Mouse (Mus musculus) frontal cortex, adult 2 months (tissue): ENCODE measurements around the gene Srebf2. TPM values are rescaled to one million over a fixed set of nuclear protein-coding genes. Genes with fewer than 3 reads are reported as not detected.

Experiments
- DNase-seq, 2 experiments: peaks; one replicate each; pipeline ENCODE4 v3.0.0; 2022; ENCODE audit warnings: low spot score in 1 of 2; ENCODE audit errors: extremely low spot score in 1 of 2
- polyA plus RNA-seq: library from polyadenylated mRNA; depleted of rRNA; stranded (reverse); fragments of >200 nt; gene quantifications from 2 replicates; pipeline ENCODE4 v1.2.3, GENCODE M21; 2012

The Srebf2 gene
- polyA plus RNA-seq, 1 experiment = 142 TPM

GRCm38 (mm10) chr15:82177743-82178290, 30.8 kb downstream of the Srebf2 start:
- no peak for DNase-seq

GRCm38 (mm10) chr15:82181131-82181530, 34.1 kb downstream of the Srebf2 start:
- no peak for DNase-seq

DNA sequence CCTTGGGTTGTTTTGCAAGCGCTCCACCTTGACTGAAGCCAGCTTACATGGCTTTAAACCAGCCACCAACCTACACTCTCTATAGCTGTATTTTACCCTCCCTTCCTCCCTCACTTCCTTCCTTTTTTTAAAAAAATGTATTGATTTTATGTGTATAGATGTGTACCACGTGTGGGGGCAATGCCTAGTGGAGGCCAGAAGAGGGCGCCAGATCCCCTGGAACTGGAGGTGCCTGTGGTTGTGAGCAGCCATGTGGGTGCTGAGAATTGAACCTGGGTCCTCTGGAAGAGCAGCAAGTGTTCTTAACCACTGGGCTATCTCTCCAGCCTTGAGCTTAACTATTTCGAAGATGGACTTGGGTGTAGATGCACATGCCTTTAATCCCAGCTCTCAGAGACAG, 35.3 kb downstream of the Srebf2 start:
- DNase-seq = no peak

GRCm38 (mm10) chr15:82183596-82183995, 36.6 kb downstream of the Srebf2 start:
- no peak for DNase-seq

- DNase-seq = no peak
These were observed 37.2 kb downstream of the Srebf2 start for GRCm38 (mm10) chr15:82184183-82184582.

DNA sequence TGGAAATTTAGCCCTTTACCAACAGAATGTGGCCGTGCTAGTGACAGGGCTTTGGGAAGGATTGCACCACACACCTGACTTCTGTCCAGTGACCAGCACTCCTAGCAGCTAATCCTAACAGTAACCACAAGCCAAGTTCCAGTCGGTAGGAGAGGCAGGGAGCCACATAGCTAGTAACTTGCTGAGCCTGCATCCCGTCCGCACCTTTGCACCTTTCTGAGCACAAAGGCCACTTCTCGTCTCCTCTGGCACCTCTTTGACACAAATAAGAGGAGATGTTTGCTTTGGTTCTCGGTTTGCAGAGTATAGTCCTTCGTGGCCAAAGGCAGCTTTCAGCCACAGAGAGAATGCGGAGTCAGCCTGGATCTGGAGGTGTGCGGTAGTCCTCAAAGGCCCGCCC, 37.7 kb downstream of the Srebf2 start:
- no peak for DNase-seq

DNA sequence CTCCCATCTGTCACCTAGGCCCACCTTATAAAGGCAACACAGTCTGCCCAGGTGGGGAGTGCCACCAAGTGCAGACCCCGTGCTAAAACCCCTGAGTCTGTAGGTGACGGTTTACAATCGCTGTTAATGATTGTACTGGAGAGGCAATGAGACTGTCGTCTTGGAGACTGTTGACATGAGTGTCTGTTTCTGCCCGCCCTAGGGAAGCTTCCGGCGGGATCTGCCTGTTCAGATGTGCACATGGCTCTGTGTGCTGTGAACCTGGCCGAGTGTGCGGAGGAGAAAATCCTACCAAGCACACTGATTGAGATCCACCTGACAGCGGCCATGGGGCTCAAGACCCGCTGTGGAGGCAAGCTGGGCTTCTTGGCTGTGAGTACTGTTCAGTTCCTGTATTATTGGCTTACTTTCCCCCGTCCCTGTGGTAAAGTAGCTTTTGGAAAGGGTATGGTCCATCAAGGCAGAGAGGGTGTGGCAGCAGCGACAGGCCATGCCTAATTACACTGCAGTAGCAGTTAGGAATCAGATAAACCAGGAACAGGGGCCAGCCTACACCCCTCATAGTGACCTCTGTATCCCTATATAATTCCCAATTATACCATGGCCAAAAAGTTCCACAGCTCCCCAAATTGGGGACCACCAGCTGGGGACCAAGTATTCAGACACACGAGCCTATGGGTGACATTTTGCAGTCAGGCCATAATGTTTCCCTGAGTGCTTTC, 38.2 kb downstream of the Srebf2 start:
- DNase-seq = no peak

GRCm38 (mm10) chr15:82186131-82186530, 39.1 kb downstream of the Srebf2 start:
- DNase-seq = no peak

GRCm38 (mm10) chr15:82186931-82187330, 40.0 kb downstream of the Srebf2 start:
- DNase-seq = no peak

GRCm38 (mm10) chr15:82187401-82187800, 40.4 kb downstream of the Srebf2 start:
- no peak for DNase-seq

- no peak for DNase-seq
These were observed 40.9 kb downstream of the Srebf2 start for GRCm38 (mm10) chr15:82187924-82188323.

DNA sequence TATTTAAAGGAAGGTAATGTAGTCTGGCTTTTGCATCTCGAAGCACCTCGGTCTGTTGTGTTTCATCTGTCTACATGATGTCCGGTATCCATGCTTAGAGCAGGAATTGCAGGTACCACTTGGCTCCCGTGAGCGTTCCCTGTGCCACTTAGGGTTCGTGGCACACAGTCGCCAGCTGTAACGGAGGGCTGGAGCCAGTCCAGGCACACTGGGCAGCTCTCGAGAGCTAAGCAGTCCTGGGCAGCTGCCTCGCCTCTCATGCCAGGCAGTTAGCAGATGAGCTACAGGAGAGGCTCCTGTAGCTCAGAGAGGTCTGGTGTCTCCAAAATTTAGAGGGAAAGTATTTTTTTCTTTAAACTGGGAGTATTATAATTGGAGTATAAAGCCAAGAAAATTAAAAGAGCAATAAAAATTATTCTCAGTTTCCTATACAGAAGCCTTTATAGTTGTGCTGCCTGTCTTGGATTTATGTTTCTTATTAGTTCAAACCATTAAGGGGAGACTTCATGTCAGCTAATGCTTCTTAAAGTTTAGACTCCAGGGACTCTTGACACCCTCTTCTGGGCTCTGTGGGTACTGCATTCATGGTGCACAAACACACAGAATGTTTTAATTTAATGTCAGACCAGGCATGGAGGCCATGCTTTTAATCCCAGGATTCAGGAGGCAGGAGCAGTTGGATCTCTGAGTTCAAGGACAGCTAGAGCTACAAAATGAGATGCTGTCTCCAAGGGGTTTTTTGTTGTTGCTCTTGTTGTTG, 41.7 kb downstream of the Srebf2 start:
- DNase-seq = peak in 1 of 2 experiments; percentile 51

DNA sequence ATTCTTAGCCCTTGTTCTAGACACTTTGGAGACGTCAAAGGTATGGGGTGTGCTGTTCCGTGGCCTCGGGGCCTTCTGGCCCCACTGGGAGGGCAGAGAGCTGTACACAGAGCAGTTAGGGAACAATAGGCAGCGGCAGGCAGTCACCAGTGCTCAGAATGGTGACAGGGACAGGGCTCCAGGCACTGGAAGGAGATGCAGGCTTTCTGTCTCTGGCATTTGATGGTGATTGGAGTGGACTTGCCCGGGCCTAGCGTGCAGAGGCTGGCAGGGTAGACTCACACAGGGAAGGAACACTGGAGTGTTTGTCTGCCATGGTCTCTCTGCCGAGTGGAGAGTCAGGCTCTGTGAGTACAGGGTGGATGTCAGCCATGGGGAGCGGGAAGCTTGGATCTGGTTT, 45.6 kb downstream of the Srebf2 start:
- no peak for DNase-seq

DNA sequence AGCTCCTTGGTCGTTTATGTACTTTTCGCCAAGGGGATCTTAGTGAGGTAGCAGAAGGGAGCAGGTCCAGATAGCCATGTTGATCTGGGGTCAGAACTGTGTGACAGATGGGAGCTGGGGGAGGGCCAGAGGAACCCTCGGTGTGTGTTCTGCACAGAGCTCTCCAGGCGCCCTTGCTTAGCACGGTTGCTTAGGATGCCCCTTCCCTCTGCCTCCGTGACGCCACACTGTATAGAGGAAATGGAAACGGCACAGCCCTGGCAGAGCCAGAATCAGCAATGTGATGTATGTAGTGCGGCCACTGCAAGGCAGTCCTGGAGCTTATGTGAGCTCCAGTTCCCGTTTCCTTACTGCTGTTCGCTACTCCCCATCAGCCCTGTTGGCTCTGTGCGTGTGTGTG, 49.3 kb downstream of the Srebf2 start:
- no peak for DNase-seq

DNA sequence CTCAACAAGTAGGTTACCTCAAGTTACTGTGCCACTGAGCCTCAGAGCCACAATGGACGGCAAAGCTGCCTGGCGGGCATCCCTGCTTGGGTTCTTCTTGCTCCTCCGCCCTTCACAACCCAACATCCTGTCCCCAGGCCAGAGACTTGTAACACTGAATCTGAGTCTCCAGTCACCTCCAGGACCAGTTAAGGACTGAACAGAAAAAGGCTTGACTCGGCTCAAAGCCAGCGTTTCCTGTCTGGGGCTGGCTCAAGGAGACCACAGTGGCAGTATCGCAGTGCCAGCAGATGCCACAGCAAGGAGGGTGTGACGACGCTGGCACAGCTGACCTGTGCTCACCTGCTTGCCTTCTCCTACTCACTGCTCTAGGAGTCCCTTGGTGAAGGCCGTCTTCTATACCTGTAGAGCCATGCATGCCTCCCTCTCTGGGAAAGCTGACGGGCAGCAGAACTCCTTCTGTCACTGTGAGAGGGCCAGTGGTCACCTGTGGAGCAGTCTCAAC, 50.3 kb downstream of the Srebf2 start:
- DNase-seq = no peak

- DNase-seq = no peak
These were observed 51.0 kb downstream of the Srebf2 start for GRCm38 (mm10) chr15:82197937-82198336.

DNA sequence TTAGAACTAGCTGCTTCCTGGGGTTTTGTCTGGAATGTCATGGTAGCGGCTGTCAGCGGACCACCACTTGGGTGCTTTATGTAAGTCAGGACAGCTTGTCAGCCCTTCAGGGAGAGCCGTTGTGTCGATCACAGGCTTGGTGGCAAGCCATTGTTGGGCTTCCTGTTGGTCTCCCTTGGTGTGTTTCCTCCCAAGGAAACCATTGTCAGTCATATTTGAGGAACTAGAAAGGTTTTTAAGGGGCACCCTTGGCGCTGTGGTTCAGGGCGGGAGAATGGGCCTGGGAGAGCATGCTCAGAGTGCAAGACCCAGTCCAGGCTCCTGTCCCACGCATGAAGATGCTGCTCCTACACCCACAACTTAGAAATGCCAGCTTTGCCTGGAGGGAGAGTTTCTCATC, 51.4 kb downstream of the Srebf2 start:
- DNase-seq = no peak

GRCm38 (mm10) chr15:82199546-82199945, 52.6 kb downstream of the Srebf2 start:
- DNase-seq = no peak

DNA sequence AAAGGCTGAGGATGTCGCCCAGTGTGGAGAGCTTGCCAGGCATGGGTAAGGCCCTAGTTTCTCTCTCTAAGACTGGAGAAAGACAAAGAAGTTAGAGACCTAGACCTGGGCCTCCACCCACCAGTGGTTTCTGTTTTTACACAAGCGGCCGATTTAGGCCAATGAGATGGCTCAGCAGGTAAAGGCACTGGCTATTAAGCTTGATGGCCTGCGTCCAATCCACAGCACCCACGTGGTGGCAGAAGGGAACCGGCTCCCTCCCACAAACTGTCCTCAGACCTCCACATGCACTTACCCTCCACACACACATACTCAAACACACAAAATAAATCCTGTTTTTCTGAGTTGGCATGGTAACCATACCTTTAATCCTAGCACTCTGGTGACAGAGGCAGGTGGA, 55.1 kb downstream of the Srebf2 start:
- no peak for DNase-seq

DNA sequence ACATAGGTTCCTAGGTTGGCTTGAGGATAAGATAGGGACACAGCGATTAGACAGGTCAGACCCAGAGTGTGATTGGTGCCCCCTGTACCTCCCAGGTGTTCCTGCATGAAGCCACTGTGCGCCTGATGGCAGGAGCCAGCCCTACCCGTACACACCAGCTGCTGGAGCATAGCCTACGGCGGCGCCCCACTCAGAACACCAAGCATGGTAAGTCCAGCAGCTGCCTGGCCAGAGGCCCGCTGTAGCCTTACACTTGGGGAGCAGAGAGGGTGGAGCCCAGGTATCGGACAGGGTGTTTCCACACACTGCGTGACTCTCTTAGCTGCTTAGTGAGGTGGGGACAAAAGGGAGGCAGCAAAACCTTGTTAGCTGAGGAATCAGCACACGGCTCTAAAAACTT, 56.1 kb downstream of the Srebf2 start:
- no peak for DNase-seq

- DNase-seq = no peak
These were observed 56.8 kb downstream of the Srebf2 start for GRCm38 (mm10) chr15:82203611-82204351.
